Mouse (Mus musculus) embryonic fibroblast, embryonic 13.5 days (primary cell): ENCODE results near the gene RPS10-NUDT3.

ENCODE experiments used
- CTCF ChIP-seq: IDR thresholded peaks from 2 replicates; pipeline ENCODE4 v1.5.1; 2011; ENCODE audit warnings: mild to moderate bottlenecking, control low read depth, low read length, moderate library complexity, borderline replicate concordance; ENCODE audit not compliant: insufficient read depth
- POLR2A ChIP-seq: IDR thresholded peaks from 2 replicates; pipeline ENCODE4 v1.6.1; 2011; ENCODE audit warnings: low read depth, mild to moderate bottlenecking, control low read depth, low read length, moderate library complexity

- TF ChIP-seq CTCF (no peak), POLR2A (no peak)
These were observed 76.2 kb downstream of the RPS10-NUDT3 start for GRCm38 (mm10) chr17:27558845-27559244.
